Mouse (Mus musculus) heart, postnatal 10 days (tissue): Measurements from ENCODE around the gene Pomt1. TPM values are rescaled to one million over a fixed set of nuclear protein-coding genes. Genes with fewer than 3 reads are reported as not detected.
A peak's percentile ranks its signal among the peaks of the same experiment; 100 is the strongest.
"Not testable (repeated sequence)": the region's sequence is repeated elsewhere in the genome, so short reads cannot be mapped to it uniquely, and the experiment has no call there.

Experiments used
- DNase-seq, 2 experiments: peaks; one replicate each; pipeline ENCODE4 v3.0.0; 2021
- intact Hi-C: fragments of 180-260 bp; cut with DNase I; formaldehyde crosslinking; loops from one replicate; pipeline ENCODE4 v1.15.1; 2025
- total RNA-seq, 2 experiments: library from RNA; stranded (reverse); gene quantifications; 2 replicates each; pipeline ENCODE4 v1.2.3; 2021

Gene Pomt1
- total RNA-seq, 2 experiments from 2014 or later, result 13.9 to 14.5 TPM

DNA sequence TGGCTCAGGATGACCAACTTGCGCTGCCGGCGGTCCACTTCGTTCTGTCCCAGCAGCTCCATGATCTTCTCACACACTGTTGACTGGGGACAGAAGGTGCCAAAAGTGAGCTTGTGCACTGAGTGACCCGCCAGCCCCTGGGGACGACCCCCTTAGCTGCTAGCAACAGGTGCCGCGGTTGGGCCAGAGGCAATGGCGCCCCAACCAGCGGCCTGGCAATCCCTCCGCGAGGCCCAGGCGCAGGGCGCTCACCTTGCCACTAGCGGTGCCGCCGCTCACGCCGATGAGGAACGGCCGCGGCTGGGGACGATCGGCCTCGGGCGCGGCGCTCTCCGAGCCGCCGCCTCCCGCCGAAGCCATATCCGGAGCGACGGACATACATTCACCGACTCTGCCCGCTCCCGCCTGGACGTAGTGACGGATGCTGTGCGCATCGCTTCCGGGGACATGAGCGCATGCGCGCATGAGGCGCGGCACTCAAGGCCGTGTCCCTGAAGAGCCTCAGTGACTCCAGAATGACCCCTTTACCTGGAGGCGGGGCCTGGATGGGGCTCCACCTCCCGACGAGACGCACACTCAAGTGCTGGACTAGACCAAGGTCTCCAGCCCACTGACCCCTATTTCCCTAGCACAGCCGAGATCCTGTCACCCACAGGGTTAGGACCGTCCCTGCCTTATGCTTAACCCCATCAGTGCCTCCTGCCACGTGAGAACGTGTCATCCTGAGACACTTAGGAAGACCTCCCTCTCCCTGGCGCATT is 23.4 kb downstream of the Pomt1 start, which contains the start of gene Uck1:
Uck1 (minus strand) TSS at position 503 of the 761 bp plus-strand sequence.
- peak; percentile 91 to 93 for DNase-seq
- intact Hi-C loops, result no loop called here

DNA sequence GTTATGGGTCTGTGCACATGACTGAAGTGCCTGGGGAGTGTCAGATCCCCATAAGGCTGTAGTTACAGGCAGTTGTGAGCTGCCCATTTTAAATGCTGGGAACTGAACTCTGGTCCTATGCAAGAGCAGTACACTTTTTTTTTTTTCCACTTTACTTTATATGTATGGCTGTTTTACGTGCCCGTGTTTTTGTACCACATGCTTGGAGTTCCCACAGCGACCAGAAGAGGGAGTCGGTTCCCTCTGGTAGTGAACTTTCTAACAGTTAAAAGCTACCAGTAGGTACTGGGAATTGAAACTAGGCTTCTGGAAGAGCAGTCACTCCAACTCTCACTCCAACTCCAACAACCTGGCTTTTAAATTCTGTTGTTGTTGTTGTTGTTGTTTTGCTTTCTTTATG is 24.2 kb downstream of the Pomt1 start:
- DNase-seq, result peak; percentile 32 to 57
- intact Hi-C loops, result no loop called here

DNA sequence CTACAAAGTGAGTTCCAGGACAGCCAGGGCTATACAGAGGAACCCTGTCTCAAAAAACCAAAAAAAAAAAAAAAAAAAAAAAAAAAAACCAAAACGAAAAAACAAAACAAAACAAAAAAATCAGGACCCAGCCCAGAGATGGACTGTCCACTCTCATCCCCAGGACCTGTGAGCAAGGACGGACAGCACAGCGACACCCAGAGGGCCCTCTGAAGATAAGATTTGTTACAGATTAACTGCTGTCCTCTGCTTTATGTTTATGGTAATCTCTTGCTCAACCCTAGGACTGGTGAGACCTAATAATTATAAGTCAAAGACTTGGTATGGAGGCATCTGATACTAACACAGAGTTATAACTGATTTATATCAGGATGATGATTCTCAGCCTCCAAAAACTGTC is 39.4 kb downstream of the Pomt1 start:
- intact Hi-C loops, result no loop called here
- no peak for DNase-seq

DNA sequence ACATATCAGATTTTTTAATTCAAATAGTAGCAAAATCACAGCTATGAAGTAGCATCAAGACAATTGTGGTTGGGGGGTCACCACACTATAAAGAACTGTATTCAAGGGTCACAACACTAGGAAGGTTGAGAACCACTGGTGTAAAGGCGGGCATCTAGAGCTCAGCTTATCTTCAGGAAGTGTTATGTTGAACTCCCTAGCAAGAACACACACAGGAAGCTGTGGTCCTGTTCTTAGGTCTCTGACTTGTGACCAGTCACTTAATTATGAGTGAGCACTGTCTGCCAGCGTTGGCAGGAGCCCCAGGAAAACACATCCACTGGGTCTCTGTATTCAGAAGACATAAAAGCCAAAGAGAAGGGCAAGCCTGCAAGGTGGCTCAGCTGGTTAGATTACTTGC is 45.9 kb downstream of the Pomt1 start:
- DNase-seq, result no peak
- intact Hi-C loops, result no loop called here

DNA sequence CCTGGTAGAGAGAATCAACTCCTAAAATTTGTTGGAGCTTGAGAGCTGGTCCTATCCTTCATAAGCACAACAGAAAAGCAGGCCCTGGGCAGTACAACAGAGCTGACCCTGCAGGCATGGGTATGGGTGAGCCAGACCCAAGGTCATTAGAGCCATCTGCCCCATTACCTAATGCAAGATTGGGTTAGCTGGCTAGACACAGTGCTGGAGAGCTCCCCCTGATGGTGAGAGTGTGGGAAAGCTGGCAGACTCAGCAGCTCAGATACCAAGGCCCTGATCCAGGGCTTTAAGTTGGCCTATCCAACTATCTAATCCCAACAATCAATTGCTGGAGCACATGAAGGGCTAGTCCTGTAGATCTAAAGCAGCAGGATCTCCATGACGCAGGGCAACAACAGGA is 46.3 kb downstream of the Pomt1 start:
- intact Hi-C loops, result no loop called here
- DNase-seq, result peak; percentile 61 to 69

DNA sequence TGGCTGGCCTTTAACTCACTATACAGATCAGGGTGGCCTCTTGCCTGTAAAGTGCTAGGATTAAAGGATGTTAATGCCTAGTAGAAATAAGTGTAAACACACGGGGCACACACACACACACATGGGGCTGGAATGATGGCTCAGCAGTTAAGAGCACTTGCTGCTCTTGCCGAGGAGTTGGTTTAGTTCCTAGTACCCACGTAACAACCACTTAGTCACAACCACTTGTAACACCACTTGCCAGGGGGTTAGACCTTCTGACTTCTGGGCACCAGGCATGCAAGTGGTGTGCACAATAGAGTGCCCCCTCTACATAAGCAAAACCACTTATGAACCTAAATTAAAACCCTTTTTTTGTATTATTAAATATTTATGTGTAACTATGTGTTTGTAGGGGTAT is 47.6 kb downstream of the Pomt1 start:
- no peak for DNase-seq
- intact Hi-C loops, result no loop called here

DNA sequence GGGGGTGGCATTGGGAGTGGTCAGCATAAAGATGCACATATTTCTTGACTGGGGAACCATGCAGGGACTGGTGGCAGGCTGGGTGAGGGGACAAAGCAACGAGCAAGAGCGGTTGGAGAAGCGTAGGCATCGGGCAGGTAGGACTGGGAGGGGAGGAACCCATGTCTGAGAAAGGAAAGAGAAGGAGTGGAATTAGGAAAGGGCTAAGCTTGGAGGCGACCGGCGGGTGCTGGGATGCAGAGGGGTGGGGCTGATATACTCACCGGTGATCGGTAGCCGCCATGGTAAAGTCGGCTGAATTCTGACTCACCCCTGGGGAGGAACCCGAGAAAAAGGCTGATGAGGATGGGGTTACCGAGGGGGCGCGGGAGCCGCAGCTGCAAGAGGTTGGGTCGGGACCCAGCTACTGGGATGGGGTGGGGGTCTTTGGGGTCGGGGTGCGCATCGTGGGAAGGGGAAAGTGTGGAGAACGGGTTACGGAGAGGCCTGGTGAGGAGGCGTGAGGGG is 51.0 kb downstream of the Pomt1 start, which contains the start of gene Golga2:
Golga2 (plus strand) TSS at position 51 of the 507 bp plus-strand sequence.
- DNase-seq, result no peak
- intact Hi-C loops, result loop anchor here (5.0 kb wide), 1 partner anchor 155 kb away; no protein-coding TSS in a partner anchor

DNA sequence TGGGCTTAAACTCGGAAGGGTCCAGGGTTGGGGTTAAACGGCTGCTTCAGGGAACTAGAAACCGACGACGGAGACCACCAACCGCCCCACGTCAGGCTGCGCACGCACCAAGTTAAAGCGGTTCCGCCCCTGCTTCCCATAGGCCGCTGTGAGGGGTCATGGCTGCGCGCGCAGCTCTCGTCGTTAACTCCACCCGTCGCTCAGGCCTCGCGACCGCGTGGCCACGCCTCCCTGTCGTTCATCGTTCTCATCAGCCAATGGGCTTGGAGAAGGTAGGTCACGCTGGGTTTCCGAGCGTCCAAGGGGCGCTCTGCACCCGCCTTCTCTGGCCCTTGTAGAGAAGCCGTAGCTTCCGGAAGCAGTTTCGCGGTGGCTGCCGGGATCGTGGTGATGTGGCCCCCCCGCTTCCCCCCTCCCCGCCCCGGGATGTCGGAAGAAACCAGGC is 51.6 kb downstream of the Pomt1 start, which contains the start of gene Swi5:
Swi5 (minus strand) TSS at position 153 of the 445 bp plus-strand sequence.
- intact Hi-C loops, result loop anchor here (5.0 kb wide), 1 partner anchor 156 kb away; no protein-coding TSS in a partner anchor
- DNase-seq, result peak; percentile 99

DNA sequence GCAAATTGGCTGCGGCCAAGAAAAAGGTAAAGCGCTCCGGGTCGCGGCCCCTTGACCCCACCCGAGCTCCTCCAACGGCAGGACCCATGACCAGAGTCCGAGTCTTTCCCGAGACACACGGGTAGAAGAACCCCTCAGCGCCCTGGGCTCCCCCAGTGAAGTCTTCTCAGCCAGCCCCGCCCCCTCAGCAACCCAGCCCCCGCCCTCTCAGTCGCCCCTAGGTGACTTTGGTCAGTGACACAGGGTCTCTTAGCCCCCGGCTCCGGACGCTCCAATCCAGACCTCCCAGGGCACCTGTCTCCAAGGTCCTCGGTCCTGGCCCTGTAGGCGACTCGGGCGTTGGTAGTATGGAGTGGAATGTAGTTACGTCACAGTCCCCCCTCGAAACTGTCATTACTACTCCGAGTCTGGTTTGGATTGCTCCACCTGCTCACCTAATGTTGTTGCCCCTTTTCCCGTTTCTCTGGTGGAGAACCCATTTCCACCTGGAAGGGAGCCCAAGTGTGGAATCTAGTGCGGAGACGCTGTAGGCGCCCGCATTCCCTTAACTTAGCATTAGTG is 52.1 kb downstream of the Pomt1 start:
- DNase-seq, result peak in 1 of 2 experiments; percentile 48
- intact Hi-C loops, result loop anchor here (5.0 kb wide), 1 partner anchor 156 kb away; no protein-coding TSS in a partner anchor

DNA sequence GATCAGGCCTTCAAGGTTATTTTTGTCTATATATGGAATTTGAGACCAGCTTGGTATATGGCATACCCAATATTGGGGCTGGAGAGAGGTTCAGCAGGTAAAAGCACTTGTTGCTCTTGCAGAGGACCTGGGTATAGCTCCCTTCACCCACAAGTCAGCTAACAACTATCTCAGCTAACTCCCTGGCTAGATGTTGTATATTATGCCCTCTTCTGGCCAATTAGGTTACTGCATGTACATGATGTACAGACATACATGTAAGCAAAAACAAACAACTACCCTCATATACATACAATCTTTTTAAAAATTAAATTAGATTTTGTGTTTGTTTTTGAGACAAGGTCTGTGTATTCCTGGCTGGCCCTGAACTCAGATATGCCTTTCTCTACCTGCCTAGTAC is 53.2 kb downstream of the Pomt1 start:
- intact Hi-C loops, result loop anchor here (5.0 kb wide), 1 partner anchor 157 kb away; no protein-coding TSS in a partner anchor

DNA sequence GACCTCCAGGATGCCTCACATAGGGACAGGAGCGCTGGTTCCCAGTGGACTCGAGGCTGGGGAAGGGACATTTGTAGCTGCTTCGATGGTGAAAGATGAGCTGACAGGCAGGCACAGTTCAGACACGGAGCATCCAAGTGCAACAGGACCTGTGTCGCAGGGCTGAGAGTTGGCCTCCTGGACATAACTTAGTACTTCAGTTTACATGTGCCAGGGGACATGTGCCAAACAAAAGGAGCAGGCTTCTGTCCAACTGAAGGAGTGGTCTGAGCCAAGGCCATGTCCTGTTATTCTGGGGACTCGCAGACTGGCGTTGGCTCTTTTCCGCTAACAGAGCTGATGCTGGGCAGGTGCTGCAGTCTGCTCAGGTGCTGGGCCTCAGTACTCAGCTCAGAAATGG is 58.0 kb downstream of the Pomt1 start:
- peak; percentile 85 to 88 for DNase-seq
- intact Hi-C loops, result no loop called here

More for the DNA sequence above, 53.2 kb downstream of the Pomt1 start:
- DNase-seq, result peak in 1 of 2 experiments; percentile 54

DNA sequence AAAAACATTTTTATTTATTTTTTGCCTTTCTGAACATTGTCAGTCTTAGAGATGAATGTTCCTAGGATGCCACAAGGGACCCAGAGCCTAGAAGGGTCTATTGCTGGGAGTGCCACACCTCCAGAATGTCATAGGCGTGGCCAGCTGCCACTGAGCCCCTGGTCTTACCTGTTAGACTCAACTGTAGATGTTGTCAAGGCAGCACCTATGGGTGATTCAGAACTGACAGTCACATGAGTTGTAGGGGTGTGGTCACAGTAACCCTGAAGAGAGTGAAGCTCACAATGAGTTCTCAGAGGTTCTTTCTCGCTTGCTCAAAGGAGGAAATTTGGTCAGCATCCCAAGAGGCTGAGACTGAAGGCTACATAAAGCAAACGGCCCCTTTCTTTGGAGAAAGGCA is 58.9 kb downstream of the Pomt1 start:
- no peak for DNase-seq
- intact Hi-C loops, result no loop called here

DNA sequence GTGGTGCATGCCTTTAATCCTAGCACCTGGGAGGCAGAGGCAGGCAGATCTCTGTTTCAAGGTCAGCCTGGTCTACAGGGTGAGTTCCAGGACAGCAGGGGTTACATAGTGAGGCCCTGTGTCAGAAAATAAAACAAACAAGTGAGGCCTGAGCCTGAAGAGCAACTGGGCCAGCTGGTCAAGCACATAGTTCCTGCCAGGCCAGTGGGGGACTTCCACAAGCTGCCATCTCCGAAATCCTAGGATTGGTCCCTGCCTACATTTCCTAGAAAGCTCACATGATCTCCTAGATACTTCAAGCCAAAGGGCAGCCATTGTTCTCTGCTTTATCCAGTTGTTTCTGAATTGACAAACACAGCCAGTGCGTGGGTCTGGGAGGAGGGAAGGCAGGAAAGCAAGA is 59.5 kb downstream of the Pomt1 start:
- intact Hi-C loops, DNase-seq: not testable (repeated sequence)

DNA sequence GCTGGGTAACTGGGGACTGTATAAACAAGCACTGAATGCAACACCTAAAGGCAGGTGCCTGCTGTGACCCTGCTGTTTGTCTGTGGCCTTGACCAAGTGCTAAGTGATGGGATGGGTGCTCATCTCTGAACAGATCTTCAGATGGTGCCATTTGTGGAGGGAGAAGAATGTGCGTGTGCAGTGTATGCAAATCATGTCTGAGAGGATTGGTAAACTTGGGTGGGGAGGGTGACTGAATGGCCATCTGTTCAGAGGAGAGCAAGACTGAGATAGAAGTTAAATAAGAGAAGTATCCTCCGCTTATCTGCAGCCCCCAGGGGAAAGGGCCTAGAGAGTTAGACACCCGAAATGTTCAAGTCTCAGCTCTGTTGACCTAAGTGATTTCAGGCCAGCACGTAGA is 63.1 kb downstream of the Pomt1 start:
- DNase-seq, result no peak
- intact Hi-C loops, result no loop called here

DNA sequence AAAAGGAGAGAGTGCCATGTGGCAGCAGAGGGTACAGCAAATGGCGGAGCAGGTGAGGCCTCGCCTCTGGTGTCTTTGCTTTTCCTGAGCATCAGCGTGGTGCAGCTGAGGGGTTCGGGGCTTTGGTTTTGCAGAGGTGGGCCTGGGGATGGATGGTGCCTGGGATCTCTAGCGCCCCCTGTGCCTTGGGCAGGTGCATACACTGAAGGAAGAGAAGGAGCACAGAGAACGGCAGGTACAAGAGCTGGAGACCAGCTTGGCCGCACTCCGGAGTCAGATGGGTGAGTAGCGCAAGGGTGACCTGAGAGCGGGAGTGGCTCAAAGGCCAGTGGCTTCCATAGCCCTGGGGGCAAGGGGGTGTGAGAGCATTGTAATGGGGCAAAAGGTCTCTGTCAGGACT is 66.6 kb downstream of the Pomt1 start:
- intact Hi-C loops, result no loop called here
- no peak for DNase-seq

DNA sequence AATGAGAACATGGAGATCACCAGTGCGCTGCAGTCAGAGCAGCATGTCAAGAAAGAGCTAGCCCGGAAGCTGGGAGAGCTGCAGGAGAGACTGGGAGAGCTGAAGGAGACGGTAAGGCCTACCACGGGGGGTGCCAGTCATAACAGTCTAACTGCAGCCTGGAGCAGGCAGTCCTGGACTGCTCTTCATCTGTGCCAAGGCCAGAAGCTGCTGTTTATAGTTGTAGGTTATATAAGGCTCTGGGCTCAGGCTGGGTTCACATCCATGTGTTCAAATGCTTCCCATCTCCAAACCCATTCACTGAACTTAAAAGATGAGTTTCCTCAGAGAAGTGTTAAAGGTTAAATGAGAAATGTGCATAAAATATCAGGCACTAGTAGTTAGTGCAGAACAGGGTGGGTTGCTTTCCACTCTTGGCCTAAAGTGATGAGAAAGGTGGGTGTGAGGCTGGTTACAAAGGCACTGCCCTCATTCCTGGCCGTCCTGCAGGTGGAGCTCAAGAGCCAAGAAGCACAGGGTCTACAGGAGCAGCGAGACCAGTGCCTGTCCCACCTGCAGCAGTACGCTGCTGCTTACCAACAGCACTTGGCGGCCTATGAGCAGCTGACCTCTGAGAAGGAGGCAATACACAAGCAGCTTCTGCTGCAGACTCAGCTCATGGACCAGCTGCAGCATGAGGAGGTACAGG is 67.9 kb downstream of the Pomt1 start:
- intact Hi-C loops, result no loop called here
- peak; percentile 43 to 71 for DNase-seq

Other genes with a start within 250 kb of the Pomt1 start
- 10 to 100 TPM; 24.3 to 38.1 TPM for gene Fam78a, start 151.7 kb upstream of the Pomt1 start, total RNA-seq
- gene Plpp7, start 141.1 kb upstream of the Pomt1 start, total RNA-seq, result 10 to 100 TPM; 29.3 to 31.6 TPM
- 100 to 1,000 TPM; 118 to 134 TPM for gene Prrc2b, start 85.5 kb upstream of the Pomt1 start, total RNA-seq
- 10 to 100 TPM; 30.9 to 34.9 TPM for gene Uck1, start 23.6 kb downstream of the Pomt1 start, total RNA-seq
- 10 to 100 TPM; 73.7 to 74.8 TPM for gene Golga2, start 50.8 kb downstream of the Pomt1 start, total RNA-seq
- 100 to 1,000 TPM; 163 to 182 TPM for gene Swi5, start 51.5 kb downstream of the Pomt1 start, total RNA-seq
- 10 to 100 TPM; 37.4 to 39.3 TPM for gene Ciz1, start 115.7 kb downstream of the Pomt1 start, total RNA-seq
- gene Dnm1, start 116.7 kb downstream of the Pomt1 start, total RNA-seq, result 10 to 100 TPM; 10.0 to 12.5 TPM
- 10 to 100 TPM; 52.7 to 57.4 TPM for gene 1110008P14Rik, start 145.3 kb downstream of the Pomt1 start, total RNA-seq
- gene Lcn2, start 151.7 kb downstream of the Pomt1 start, total RNA-seq, result 1 to 10 TPM; 4.2 to 7.1 TPM
- gene Ptges2, start 159.3 kb downstream of the Pomt1 start, total RNA-seq, result 10 to 100 TPM; 63.4 to 70.0 TPM
- gene Naif1, start 213.9 kb downstream of the Pomt1 start, total RNA-seq, result 1 to 10 TPM; 3.2 to 4.4 TPM
- gene Slc25a25, start 214.9 kb downstream of the Pomt1 start, total RNA-seq, result 10 to 100 TPM; 10.1 to 13.5 TPM